Mouse (Mus musculus) forebrain, embryonic 16.5 days (tissue): ENCODE results near the gene Pdcd4. TPM values are rescaled to one million over a fixed set of nuclear protein-coding genes. Genes with fewer than 3 reads are reported as not detected.
A peak's percentile ranks its signal among the peaks of the same experiment; 100 is the strongest.

Experiments
- ATAC-seq: fragments of 200-750 bp; cut with Nextera tagmentation; 2 replicates; pipeline ENCODE4 v1.8.0; 2017; ENCODE audit warnings: mild to moderate bottlenecking, moderate library complexity
- H3K27ac ChIP-seq: fragments of 300-500 bp; sonication (generic); 2 replicates; pipeline ENCODE4 v1.5.1; 2014; ENCODE audit warnings: low read length, control low read depth
- H3K27me3 ChIP-seq: fragments of 300-500 bp; sonication (generic); replicated peaks from 2 replicates; pipeline ENCODE4 v1.6.1; 2014; ENCODE audit warnings: low read length; ENCODE audit not compliant: control insufficient read depth, insufficient read depth
- H3K36me3 ChIP-seq: fragments of 300-500 bp; sonication (generic); 2 replicates; pipeline ENCODE4 v1.6.1; 2014; ENCODE audit not compliant: control insufficient read depth, insufficient read depth
- H3K4me1 ChIP-seq: fragments of 300-500 bp; sonication (generic); replicated peaks from 2 replicates; pipeline ENCODE4 v1.6.1; 2014; ENCODE audit warnings: low read length; ENCODE audit not compliant: control insufficient read depth, insufficient read depth
- H3K4me2 ChIP-seq: fragments of 300-500 bp; sonication (generic); 2 replicates; pipeline ENCODE4 v1.6.1; 2014; ENCODE audit warnings: mild to moderate bottlenecking, low read length, control low read depth
- H3K4me3 ChIP-seq: fragments of 300-500 bp; sonication (generic); replicated peaks from 2 replicates; pipeline ENCODE4 v1.5.1; 2014; ENCODE audit warnings: mild to moderate bottlenecking, low read length, control low read depth
- H3K9ac ChIP-seq: fragments of 300-500 bp; sonication (generic); replicated peaks from 2 replicates; pipeline ENCODE4 v1.6.1; 2014; ENCODE audit warnings: low read depth, low read length, control low read depth
- H3K9me3 ChIP-seq: fragments of 300-500 bp; sonication (generic); 2 replicates; pipeline ENCODE4 v1.6.1; 2016; ENCODE audit warnings: low read length; ENCODE audit not compliant: control insufficient read depth
- WGBS: fragments of 180-500 bp; shearing (Covaris S2); extraction: QIAGEN DNeasy Blood & Tissue Kit; methylation state at CpG from one replicate; pipeline ENCODE4 v1.1.7; 2014; 5-methylcytosine and 5-hydroxymethylcytosine counted together
- polyA plus RNA-seq: library from polyadenylated mRNA; unstranded; fragments of >200 nt; fragmentation: Nextera tagmentation; extraction: Ambion mirVana; gene quantifications from 2 replicates; pipeline ENCODE4 v1.2.1, GENCODE M21; 2015

Pdcd4 gene
- 76.7 and 90.8 TPM in 2 replicates for polyA plus RNA-seq

DNA sequence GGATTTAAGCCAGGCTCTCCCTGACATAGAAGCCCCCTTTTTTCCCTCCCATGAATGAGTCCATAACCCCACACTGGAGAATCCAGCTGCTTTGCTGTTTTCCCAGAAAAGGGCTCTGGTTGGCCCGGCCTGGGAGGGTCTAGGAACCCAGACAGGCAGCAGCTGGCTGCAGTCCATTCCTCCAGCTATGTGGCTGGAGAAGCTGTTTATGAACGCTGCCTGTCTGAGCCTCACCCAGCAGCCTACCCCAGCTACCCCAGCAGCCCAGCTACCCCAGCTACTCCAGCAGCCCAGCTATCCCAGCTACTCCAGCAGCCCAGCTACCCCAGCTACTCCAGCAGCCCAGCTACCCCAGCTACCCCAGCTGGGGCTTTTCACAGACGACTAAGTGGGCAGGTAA, at the start of gene Pdcd4:
Gene Pdcd4, plus strand, starts transcription at position 171 of the 400 bp plus-strand sequence.
- Histone ChIP-seq H3K4me3 (no peak within 1 kb of the TSS), H3K4me1 (peaks cover 5% of the 10 kb centered on the region), H3K9me3 (no peaks in the 10 kb centered on the region), H3K27ac (no peak within 1 kb of the TSS), H3K36me3 (no peaks in the 10 kb centered on the region), H3K9ac (no peak within 1 kb of the TSS), H3K4me2 (no peak within 1 kb of the TSS), H3K27me3 (no peaks in the 10 kb centered on the region)
- no peak for ATAC-seq
- 33% methylated on average over 3 of the region's 3 CpGs for WGBS

DNA sequence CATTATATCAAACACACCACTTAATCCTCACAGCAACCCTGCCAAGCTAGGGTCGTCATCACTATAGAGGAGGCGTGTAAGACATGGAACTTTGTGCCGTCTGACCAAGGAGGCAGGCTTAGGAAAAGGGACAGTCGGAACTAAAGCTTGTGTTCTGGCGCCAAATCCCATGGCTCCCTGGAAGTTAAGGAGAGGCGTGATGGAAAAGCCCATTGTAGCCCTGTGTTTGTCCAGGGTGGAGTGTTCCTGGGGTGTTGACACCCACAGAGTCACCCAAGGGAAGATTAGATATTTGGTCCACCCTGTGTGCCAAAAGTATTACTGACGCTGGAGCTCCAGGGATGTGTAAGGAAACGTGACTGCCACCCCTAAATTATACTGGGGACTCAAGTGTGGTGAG, 48.1 kb upstream of the Pdcd4 start:
- Histone ChIP-seq H3K4me1 (peaks cover 12% of the 10 kb centered on the region), H3K9ac (no peak overlapping the region), H3K36me3 (no peaks in the 10 kb centered on the region), H3K27me3 (no peaks in the 10 kb centered on the region), H3K4me2 (no peak overlapping the region), H3K27ac (no peak overlapping the region), H3K9me3 (no peaks in the 10 kb centered on the region), H3K4me3 (no peak overlapping the region)
- no peak for ATAC-seq
- WGBS: 92% methylated on average over 8 of the region's 8 CpGs

DNA sequence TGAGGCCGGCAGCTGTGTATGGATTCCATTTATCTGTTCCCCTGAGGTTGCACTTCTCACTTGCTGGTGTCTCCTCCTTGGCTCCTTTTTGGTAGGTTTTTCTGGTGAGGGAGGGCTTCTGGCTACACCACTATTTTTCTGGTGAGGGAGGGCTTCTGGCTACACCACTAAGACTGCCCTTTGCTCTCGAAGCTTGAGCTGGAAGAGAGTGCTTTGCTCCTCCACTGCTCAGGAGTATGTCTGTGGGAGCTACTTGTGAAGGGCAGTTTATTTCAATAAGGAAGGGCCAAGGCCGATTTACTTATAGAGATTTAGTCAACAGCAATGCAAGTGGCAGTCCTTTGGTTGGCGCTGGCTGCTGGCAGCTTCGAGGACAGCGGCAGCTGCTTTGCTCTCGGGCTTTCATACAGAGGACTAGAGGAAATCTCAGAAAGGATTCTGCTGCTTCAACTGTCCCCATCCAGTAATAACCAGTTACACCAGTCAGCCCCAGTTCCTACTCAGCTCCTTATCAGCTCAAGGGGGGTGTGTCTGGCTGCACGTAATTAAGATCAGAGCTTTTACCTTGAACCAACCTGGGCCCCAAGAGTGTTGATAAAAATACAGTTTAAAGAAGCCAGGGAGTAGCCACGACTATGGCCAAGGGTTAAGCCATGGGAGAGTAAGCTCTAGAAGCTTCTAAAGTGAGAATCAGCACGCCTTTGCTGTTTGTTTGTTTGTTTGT, 43.6 kb upstream of the Pdcd4 start:
- H3K27me3 ChIP-seq: no peaks in the 10 kb centered on the region
- peaks cover 36% of the 10 kb centered on the region for H3K4me1 ChIP-seq
- no peak overlapping the region for H3K27ac ChIP-seq
- no peaks in the 10 kb centered on the region for H3K36me3 ChIP-seq
- no peaks in the 10 kb centered on the region for H3K9me3 ChIP-seq
- no peak for ATAC-seq
- H3K9ac ChIP-seq: no peak overlapping the region
- no peak overlapping the region for H3K4me3 ChIP-seq
- no peak overlapping the region for H3K4me2 ChIP-seq
- WGBS: 82% methylated on average over 10 of the region's 10 CpGs

DNA sequence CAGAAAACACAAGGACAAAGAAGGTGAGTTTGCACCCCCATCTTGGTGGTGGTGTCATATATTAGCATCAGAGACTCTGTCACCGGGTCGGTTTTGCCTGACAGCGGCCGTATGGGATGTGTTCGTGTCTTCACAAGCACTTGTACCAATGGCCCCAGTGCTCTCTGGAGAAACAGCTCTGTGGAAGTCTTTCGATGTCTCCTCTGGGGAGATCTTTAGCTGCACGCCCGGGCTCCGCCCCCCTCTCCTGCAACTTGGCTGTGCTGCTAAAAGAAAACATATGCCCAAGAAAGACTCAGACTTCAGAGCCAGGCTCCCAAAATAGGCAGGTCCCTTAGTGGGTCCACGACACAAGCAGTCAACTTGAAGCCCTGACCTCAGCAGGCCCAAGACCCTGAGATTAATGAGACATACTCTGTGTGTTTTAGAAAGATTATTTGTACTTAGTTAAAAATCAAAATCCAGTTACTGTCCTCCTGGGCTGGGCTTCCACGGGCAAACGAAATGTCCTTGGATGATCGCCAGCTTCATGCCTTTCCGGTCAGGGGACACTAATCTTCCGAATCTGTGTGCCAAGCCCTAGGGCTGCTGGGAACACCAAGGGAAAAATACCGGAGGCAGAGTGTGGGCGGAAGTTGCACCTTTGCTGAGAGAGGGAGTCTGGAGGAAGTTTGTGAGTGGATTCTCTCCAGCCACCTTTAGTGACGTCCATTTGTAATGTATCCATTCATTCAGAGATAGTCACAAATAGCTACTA, 41.7 kb upstream of the Pdcd4 start:
- Histone ChIP-seq H3K27ac (peak overlapping the region; percentile 39; the same call in 1 of the 2 replicates), H3K4me2 (peak overlapping the region; percentile 13; the same call in 1 of the 2 replicates)
- 37% methylated on average over 18 of the region's 18 CpGs for WGBS

DNA sequence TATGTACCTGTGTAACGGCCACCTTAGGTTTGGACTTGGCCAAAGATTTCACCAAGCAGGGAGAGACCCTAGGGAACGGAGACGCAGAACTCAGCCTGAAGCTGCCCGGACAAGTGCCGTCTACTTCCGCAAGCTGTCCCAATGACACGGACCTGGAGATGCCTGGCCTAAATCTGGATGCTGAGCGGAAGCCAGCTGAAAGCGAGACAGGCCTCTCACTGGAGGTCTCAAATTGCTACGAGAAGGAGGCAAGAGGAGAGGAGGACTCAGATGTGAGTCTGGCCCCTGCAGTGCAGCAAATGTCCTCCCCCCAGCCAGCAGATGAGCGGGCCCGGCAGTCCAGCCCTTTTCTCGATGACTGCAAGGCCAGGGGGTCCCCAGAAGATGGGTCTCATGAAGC, 40.7 kb upstream of the Pdcd4 start:
- no peaks in the 10 kb centered on the region for H3K36me3 ChIP-seq
- ATAC-seq: no peak
- WGBS: 71% methylated on average over 13 of the region's 13 CpGs
- H3K9ac ChIP-seq: no peak overlapping the region
- no peaks in the 10 kb centered on the region for H3K27me3 ChIP-seq
- no peak overlapping the region for H3K4me3 ChIP-seq
- no peaks in the 10 kb centered on the region for H3K9me3 ChIP-seq
- H3K27ac ChIP-seq: peak overlapping the region; percentile 91
- peaks cover 59% of the 10 kb centered on the region for H3K4me1 ChIP-seq
- H3K4me2 ChIP-seq: no peak overlapping the region

More for the DNA sequence above, 41.7 kb upstream of the Pdcd4 start:
- Histone ChIP-seq H3K9me3 (no peaks in the 10 kb centered on the region), H3K4me1 (peaks cover 49% of the 10 kb centered on the region), H3K36me3 (no peaks in the 10 kb centered on the region), H3K27me3 (no peaks in the 10 kb centered on the region), H3K9ac (no peak overlapping the region), H3K4me3 (no peak overlapping the region)
- no peak for ATAC-seq

DNA sequence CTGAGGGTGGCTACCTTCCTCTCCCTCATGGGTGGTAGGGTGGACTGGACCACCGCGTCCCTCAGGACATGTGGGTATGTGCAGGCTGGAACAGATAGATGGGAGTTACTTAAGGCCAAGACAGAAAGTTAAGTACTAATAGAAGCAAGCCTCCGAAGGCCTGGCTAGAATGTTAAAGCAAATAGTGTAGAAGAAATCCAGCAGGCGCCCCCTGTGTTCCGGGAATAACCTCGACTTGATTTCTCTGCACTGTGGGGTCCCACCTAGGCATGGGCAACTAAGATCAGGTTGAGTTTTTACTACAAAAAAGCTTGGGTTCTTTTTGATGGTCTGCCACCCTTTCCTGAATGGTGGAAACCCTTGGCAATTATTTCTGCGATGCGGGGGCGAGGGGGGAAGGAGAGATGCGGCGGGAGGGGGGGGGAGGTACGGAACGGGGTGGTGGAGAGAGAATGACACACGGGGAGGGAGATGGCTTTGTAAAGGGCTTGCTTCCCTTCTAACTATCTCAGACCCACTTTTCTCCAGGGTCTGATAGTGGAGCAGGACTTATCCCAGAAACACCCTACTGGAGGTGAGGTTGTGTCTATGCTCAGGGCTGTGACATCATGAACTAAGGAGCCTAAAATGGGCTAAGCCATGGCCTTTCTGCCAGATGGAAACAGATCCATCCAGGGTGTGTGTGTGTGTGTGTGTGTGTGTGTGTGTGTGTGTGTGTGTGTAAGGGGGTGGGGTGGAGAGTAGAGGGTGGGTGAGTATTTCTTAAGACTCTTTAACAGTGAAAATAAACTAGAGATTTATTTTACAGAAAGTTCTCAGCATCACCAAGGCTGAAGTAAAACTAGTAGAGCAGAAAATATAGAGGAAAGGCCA, 40.0 kb upstream of the Pdcd4 start:
- Histone ChIP-seq H3K9me3 (no peaks in the 10 kb centered on the region), H3K4me1 (peaks cover 66% of the 10 kb centered on the region), H3K4me3 (no peak overlapping the region), H3K27ac (peak overlapping the region; percentile 91), H3K9ac (no peak overlapping the region), H3K4me2 (peak overlapping the region; percentile 50), H3K27me3 (no peaks in the 10 kb centered on the region), H3K36me3 (no peaks in the 10 kb centered on the region)
- WGBS: 44% methylated on average over 11 of the region's 14 CpGs
- peak; percentile 13 for ATAC-seq

DNA sequence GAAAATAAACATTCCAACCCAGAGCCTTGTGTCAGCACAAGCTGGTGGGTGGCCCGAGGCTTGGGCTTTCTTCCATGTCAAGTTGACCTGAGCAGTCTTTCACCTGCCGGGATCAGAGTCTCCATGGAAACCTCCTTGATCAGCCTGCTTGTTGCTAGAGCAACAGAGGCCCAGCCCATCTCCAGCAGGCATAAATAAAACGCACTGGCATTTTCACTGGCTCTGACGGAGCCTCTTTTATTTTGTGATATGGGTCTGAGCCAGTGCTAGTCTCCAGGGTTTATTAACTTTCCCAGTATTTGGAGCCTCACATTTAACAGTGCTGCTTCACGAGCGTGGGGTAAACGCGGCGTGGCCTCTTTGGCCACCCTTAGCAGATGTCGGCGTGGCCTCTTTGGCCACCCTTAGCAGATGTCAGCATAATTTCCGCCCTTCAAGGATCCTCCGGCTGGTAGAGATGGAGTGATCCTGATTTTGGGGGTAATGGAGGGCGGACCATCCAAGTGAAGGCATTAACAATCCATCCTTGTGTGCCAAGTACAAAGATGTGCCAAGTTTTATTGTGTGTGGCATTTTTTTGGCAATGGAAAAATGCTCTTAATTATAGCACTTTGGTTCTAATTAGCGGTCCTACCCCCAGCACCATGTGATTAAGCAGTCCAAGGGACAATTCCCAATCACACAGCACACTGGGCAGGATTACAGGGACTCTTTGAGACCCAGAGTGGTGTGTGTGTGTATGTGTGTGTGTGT, 39.2 kb upstream of the Pdcd4 start:
- peak overlapping the region; percentile 46 for H3K9ac ChIP-seq
- peak overlapping the region; percentile 50 for H3K4me2 ChIP-seq
- no peaks in the 10 kb centered on the region for H3K27me3 ChIP-seq
- peak overlapping the region; percentile 29 for H3K4me3 ChIP-seq
- WGBS: 8% methylated on average over 15 of the region's 15 CpGs
- peak overlapping the region; percentile 91 for H3K27ac ChIP-seq
- H3K9me3 ChIP-seq: no peaks in the 10 kb centered on the region
- ATAC-seq: peak; percentile 91
- no peaks in the 10 kb centered on the region for H3K36me3 ChIP-seq
- H3K4me1 ChIP-seq: peaks cover 74% of the 10 kb centered on the region

DNA sequence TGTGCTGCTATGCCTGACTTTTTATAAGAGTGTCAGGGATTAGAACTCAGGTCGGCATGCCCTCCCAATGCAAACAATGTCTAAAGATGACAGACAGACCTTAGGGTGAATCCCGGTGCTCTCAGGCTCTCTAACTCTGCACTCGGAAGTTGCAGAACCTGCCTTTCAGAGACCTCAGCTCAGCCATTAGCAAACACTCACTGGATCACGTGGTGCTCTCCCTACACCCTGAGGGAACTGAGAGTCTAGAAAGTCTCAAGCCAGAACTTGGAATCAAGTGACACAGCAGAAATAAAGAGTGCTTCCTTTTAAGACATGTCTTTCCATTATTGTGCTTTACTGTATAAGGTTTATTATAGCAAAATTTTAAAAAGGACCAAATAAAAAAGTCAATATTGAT, 37.1 kb upstream of the Pdcd4 start:
- H3K4me1 ChIP-seq: peaks cover 75% of the 10 kb centered on the region
- WGBS: 65% methylated on average over 4 of the region's 4 CpGs
- H3K4me2 ChIP-seq: no peak overlapping the region
- H3K4me3 ChIP-seq: no peak overlapping the region
- H3K36me3 ChIP-seq: no peaks in the 10 kb centered on the region
- H3K27me3 ChIP-seq: no peaks in the 10 kb centered on the region
- no peak overlapping the region for H3K9ac ChIP-seq
- H3K27ac ChIP-seq: no peak overlapping the region
- ATAC-seq: no peak
- H3K9me3 ChIP-seq: no peaks in the 10 kb centered on the region
